Mouse (Mus musculus): ENCODE measurements around the gene Cldn34b4.

Gene Cldn34b4

DNA sequence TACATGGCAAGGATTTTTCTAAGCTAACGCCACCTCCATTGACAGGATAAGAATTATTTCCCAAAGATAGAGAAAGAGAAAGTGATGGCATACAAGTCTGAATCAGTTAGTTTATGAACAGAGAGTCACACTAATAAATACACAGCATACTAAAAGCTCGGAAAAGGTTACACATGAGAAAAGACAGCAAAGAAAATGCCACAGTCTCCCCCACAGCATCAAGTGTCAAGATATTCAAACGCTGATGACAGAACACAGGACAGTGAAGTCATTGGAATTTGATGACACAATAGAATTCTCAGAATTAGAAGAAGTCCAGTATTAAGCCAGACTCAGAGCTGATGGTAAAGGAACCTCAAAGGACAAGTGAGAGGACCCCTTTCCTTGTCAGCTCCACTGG, at the start of gene Cldn34b4:
Gene Cldn34b4 (plus strand): TSS at position 301 of the 400 bp plus-strand sequence.
- DNase-seq, result no peak
